Mouse (Mus musculus): ENCODE results near the gene Smad6. TPM values are rescaled to one million over a fixed set of nuclear protein-coding genes. Genes with fewer than 3 reads are reported as not detected.

Gene Smad6
- polyA plus RNA-seq, 2 experiments, result 1.8 to 3.9 TPM

GRCm38 (mm10) chr9:63970836-63971235 lies 51.0 kb downstream of the Smad6 start:
- H3K4me2 ChIP-seq (ENCODE audit: low read depth), result no peak overlapping the region
- no peak overlapping the region for H3K27ac ChIP-seq
- WGBS (ENCODE audit: insufficient replicate concordance), result 26% methylated on average over 6 of the region's 6 CpGs
- H3K4me1 ChIP-seq (replicated peaks; ENCODE audit: control insufficient read depth in 2 of 2, insufficient read depth in 2 of 2, low read length in 1 of 2), result peaks cover 0 to 19% of the 10 kb centered on the region in 2 experiments; a peak in 2 of 4 replicates
- no peak for DNase-seq (ENCODE audit: low read depth in 3 of 3, low spot score in 3 of 3)
- ATAC-seq (ENCODE audit: insufficient read depth), result 0 out of 2 replicates have a peak, but pooled peaks have one; percentile 26
- H3K36me3 ChIP-seq (replicated peaks; ENCODE audit: control insufficient read depth, insufficient read depth, low read depth), result no peaks in the 10 kb centered on the region
- H3K9me3 ChIP-seq (ENCODE audit: control insufficient read depth, low read length), result no peaks in the 10 kb centered on the region
- no peak overlapping the region for H3K4me3 ChIP-seq (ENCODE audit: insufficient read depth in 1 of 2, low read depth in 2 of 2, low read length in 2 of 2)
- H3K9ac ChIP-seq (replicated peaks), result no peak overlapping the region
- H3K27me3 ChIP-seq (ENCODE audit: control insufficient read depth, insufficient read depth, low read length), result no peaks in the 10 kb centered on the region
- TF ChIP-seq CTCF (IDR thresholded peaks at IDR 0.05; ENCODE audit: low read depth), result no peak
- TF ChIP-seq EP300 (IDR thresholded peaks at IDR 0.05; ENCODE audit: low read depth), result no peak

- Histone ChIP-seq H3K9me3 (ENCODE audit: control insufficient read depth, low read length) (no peaks in the 10 kb centered on the region), H3K9ac (replicated peaks) (no peak overlapping the region), H3K36me3 (replicated peaks; ENCODE audit: control insufficient read depth, insufficient read depth, low read depth) (no peaks in the 10 kb centered on the region), H3K27ac (no peak overlapping the region), H3K4me1 (replicated peaks; ENCODE audit: control insufficient read depth in 2 of 2, insufficient read depth in 2 of 2, low read length in 1 of 2) (peaks cover 0 to 19% of the 10 kb centered on the region in 2 experiments; a peak in 2 of 4 replicates), H3K27me3 (ENCODE audit: control insufficient read depth, insufficient read depth, low read length) (no peaks in the 10 kb centered on the region), H3K4me3 (ENCODE audit: insufficient read depth in 1 of 2, low read depth in 2 of 2, low read length in 2 of 2) (no peak overlapping the region), H3K4me2 (ENCODE audit: low read depth) (no peak overlapping the region)
- no peak for DNase-seq (ENCODE audit: low read depth in 3 of 3, low spot score in 3 of 3)
- no peak for TF ChIP-seq EP300 (IDR thresholded peaks at IDR 0.05; ENCODE audit: low read depth)
- TF ChIP-seq CTCF (IDR thresholded peaks at IDR 0.05; ENCODE audit: low read depth), result no peak
- WGBS (ENCODE audit: insufficient replicate concordance), result 32% methylated on average over 12 of the region's 12 CpGs
- ATAC-seq (ENCODE audit: insufficient read depth), result no peak
Measured at GRCm38 (mm10) chr9:63970388-63970787, 51.5 kb downstream of the Smad6 start.

DNA sequence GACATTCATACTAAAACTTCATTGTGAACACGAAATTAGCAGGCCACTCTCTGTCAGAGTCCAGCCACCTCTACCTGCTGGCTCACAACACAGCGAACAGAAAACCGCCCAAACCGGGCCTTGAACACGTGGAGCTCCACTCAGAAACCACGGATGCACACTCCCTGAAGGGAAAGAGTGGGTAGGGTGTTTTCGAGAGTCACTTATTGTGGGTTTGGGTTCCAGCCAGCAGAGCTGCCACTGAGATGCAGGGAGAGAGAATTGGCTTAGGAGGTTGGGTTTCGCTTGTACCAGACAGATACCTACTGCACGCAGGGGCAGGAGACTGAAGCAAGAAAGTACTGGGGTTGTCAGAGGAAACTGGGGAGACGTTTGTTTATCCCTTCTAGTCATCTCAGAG lies 52.4 kb downstream of the Smad6 start:
- TF ChIP-seq EP300 (IDR thresholded peaks at IDR 0.05; ENCODE audit: low read depth), result no peak
- no peak for TF ChIP-seq CTCF (IDR thresholded peaks at IDR 0.05; ENCODE audit: low read depth)
- WGBS (ENCODE audit: insufficient replicate concordance), result 62% methylated on average over 10 of the region's 10 CpGs
- H3K9me3 ChIP-seq (ENCODE audit: control insufficient read depth, low read length), result no peaks in the 10 kb centered on the region
- no peak for ATAC-seq (ENCODE audit: insufficient read depth)
- no peak overlapping the region for H3K4me3 ChIP-seq (ENCODE audit: insufficient read depth in 1 of 2, low read depth in 2 of 2, low read length in 2 of 2)
- H3K4me1 ChIP-seq (replicated peaks; ENCODE audit: control insufficient read depth in 2 of 2, insufficient read depth in 2 of 2, low read length in 1 of 2), result peaks cover 0 to 11% of the 10 kb centered on the region in 2 experiments; a peak in 2 of 4 replicates
- no peak overlapping the region for H3K27ac ChIP-seq
- H3K27me3 ChIP-seq (ENCODE audit: control insufficient read depth, insufficient read depth, low read length), result no peaks in the 10 kb centered on the region
- H3K4me2 ChIP-seq (ENCODE audit: low read depth), result no peak overlapping the region
- no peak for DNase-seq (ENCODE audit: low read depth in 3 of 3, low spot score in 3 of 3)
- H3K9ac ChIP-seq (replicated peaks), result no peak overlapping the region
- H3K36me3 ChIP-seq (replicated peaks; ENCODE audit: control insufficient read depth, insufficient read depth, low read depth), result no peaks in the 10 kb centered on the region

DNA sequence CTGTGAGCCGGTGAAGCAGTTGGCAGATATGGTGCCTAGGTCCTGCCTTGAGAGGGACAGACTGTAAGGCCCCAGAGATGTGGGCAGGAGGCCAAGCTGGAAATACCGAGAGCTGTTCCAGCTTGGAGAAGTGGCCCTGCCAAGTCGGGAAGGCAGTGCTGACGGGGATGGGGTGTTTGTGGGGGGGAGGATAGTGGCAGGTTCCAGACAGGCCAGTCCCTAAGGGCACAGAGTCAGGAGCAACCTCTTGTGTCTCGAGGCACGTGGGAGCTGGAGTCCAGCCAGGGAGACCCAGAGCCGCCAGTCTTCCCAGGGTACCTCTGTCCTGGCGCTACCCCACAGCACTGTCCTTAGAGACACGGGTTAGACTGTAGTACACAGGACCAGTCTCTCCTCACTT lies 53.3 kb downstream of the Smad6 start:
- H3K27me3 ChIP-seq (ENCODE audit: control insufficient read depth, insufficient read depth, low read length), result no peaks in the 10 kb centered on the region
- DNase-seq (ENCODE audit: low read depth in 3 of 3, low spot score in 3 of 3) (no peak), ATAC-seq (ENCODE audit: insufficient read depth) (no peak)
- 70% methylated on average over 9 of the region's 9 CpGs for WGBS (ENCODE audit: insufficient replicate concordance)
- no peak overlapping the region for H3K27ac ChIP-seq
- H3K4me2 ChIP-seq (ENCODE audit: low read depth), result no peak overlapping the region
- H3K4me3 ChIP-seq (ENCODE audit: insufficient read depth in 1 of 2, low read depth in 2 of 2, low read length in 2 of 2), result no peak overlapping the region
- TF ChIP-seq EP300 (IDR thresholded peaks at IDR 0.05; ENCODE audit: low read depth), result no peak
- TF ChIP-seq CTCF (IDR thresholded peaks at IDR 0.05; ENCODE audit: low read depth), result no peak
- no peak overlapping the region for H3K9ac ChIP-seq (replicated peaks)
- no peaks in the 10 kb centered on the region for H3K36me3 ChIP-seq (replicated peaks; ENCODE audit: control insufficient read depth, insufficient read depth, low read depth)
- no peaks in the 10 kb centered on the region for H3K9me3 ChIP-seq (ENCODE audit: control insufficient read depth, low read length)
- peaks cover 0 to 18% of the 10 kb centered on the region in 2 experiments; a peak in 2 of 4 replicates for H3K4me1 ChIP-seq (replicated peaks; ENCODE audit: control insufficient read depth in 2 of 2, insufficient read depth in 2 of 2, low read length in 1 of 2)

GRCm38 (mm10) chr9:63967408-63968172 lies 54.3 kb downstream of the Smad6 start:
- Histone ChIP-seq H3K36me3 (replicated peaks; ENCODE audit: control insufficient read depth, insufficient read depth, low read depth) (no peaks in the 10 kb centered on the region), H3K9ac (replicated peaks) (no peak overlapping the region), H3K4me1 (replicated peaks; ENCODE audit: control insufficient read depth in 2 of 2, insufficient read depth in 2 of 2, low read length in 1 of 2) (peaks cover 0 to 25% of the 10 kb centered on the region in 2 experiments; a peak in 2 of 4 replicates), H3K27ac (no peak overlapping the region), H3K27me3 (ENCODE audit: control insufficient read depth, insufficient read depth, low read length) (no peaks in the 10 kb centered on the region), H3K4me3 (ENCODE audit: insufficient read depth in 1 of 2, low read depth in 2 of 2, low read length in 2 of 2) (no peak overlapping the region), H3K4me2 (ENCODE audit: low read depth) (no peak overlapping the region), H3K9me3 (ENCODE audit: control insufficient read depth, low read length) (no peaks in the 10 kb centered on the region)
- WGBS (ENCODE audit: insufficient replicate concordance), result 59% methylated on average over 14 of the region's 14 CpGs
- DNase-seq (ENCODE audit: low read depth in 3 of 3, low spot score in 3 of 3) (no peak), ATAC-seq (ENCODE audit: insufficient read depth) (no peak)
- TF ChIP-seq EP300 (IDR thresholded peaks at IDR 0.05; ENCODE audit: low read depth), result no peak
